Mouse (Mus musculus) MEL (cell line): Measurements from ENCODE around the gene Madd.

ENCODE experiments used
- CTCF ChIP-seq, 3 experiments: IDR thresholded peaks in 2 of 3; conservative IDR thresholded peaks in 1 of 3; 2 replicates each; pipeline ENCODE4 v1.5.1; 2011 to 2012; ENCODE audit warnings: low read length in 3 of 3, low read depth in 2 of 3, mild to moderate bottlenecking in 2 of 3, improper control_type of control experiment in 1 of 3, inconsistent platforms in 1 of 3, mixed read lengths in 1 of 3, moderate library complexity in 1 of 3; ENCODE audit not compliant: control insufficient read depth in 1 of 3, insufficient read depth in 1 of 3, poor library complexity in 1 of 3, severe bottlenecking in 1 of 3
- E2F4 ChIP-seq: IDR thresholded peaks from 2 replicates; pipeline ENCODE4 v1.6.1; 2011; ENCODE audit warnings: low read depth, low read length, improper control_type of control experiment, borderline replicate concordance
- EP300 ChIP-seq, 2 experiments: IDR thresholded peaks; 2 replicates each; pipeline ENCODE4 v1.6.1; 2011; ENCODE audit warnings: improper control_type of control experiment in 2 of 2, low read length in 2 of 2, low read depth in 1 of 2, mild to moderate bottlenecking in 1 of 2
- MAX ChIP-seq: IDR thresholded peaks from 2 replicates; pipeline ENCODE4 v1.6.1; 2011; ENCODE audit warnings: low read length, improper control_type of control experiment
- MYC ChIP-seq: IDR thresholded peaks from 2 replicates; pipeline ENCODE4 v1.6.1; 2011; ENCODE audit warnings: low read depth, mild to moderate bottlenecking, low read length, improper control_type of control experiment, moderate library complexity
- NRF1 ChIP-seq: IDR thresholded peaks from 2 replicates; pipeline ENCODE4 v1.6.1; 2014; ENCODE audit warnings: low read depth, mild to moderate bottlenecking, inconsistent platforms, low read length, improper control_type of control experiment, moderate library complexity; ENCODE audit not compliant: poor library complexity, insufficient read depth, severe bottlenecking
- POLR2A ChIP-seq, 2 experiments: IDR thresholded peaks; 2 replicates each; pipeline ENCODE4 v1.6.1; 2011 to 2012; ENCODE audit warnings: low read length in 2 of 2, mild to moderate bottlenecking in 2 of 2, control low read depth in 1 of 2, improper control_type of control experiment in 1 of 2, low read depth in 1 of 2, moderate library complexity in 1 of 2; ENCODE audit not compliant: control insufficient read depth in 1 of 2, insufficient read depth in 1 of 2, poor library complexity in 1 of 2

DNA sequence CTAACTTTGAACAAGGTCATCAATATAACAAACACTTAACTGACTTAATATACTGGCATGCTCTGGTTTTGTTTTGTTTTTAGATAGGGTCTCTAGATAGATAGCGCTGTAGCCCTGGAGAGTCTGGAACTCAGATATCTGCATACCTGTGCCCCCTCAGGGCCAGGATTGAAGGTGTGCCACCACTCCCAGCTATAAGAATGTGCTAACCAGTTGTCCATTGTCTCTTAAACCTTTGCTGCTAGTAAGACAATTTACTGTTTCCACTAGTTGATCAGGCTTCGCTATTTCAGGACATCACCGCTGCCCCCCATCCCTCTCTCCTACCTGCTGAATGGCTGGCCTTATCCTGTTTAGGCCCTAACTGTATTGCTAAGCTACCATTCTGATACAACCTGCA is 36.9 kb upstream of the Madd start:
- TF ChIP-seq MAX (no peak), NRF1 (no peak), MYC (no peak), EP300 (IDR thresholded peaks at IDR 0.05; ENCODE audit: low read depth in 1 of 2, low read length in 2 of 2) (no peak), CTCF (IDR thresholded peaks at IDR 0.05 in 2 of 3, conservative IDR thresholded peaks at IDR 0.05 in 1 of 3; ENCODE audit: control insufficient read depth in 1 of 3, insufficient read depth in 1 of 3, low read depth in 2 of 3, low read length in 3 of 3, poor library complexity in 1 of 3, severe bottlenecking in 1 of 3) (no peak), POLR2A (IDR thresholded peaks at IDR 0.05; ENCODE audit: control insufficient read depth in 1 of 2, insufficient read depth in 1 of 2, low read depth in 1 of 2, low read length in 2 of 2, poor library complexity in 1 of 2) (no peak), E2F4 (no peak)
